Mouse (Mus musculus) inflammation-experienced regulatory T-cells (primary cell): ENCODE data around the gene Cox15. TPM values are rescaled to one million over a fixed set of nuclear protein-coding genes. Genes with fewer than 3 reads are reported as not detected.

Experiments
- polyA plus RNA-seq, 2 experiments: library from polyadenylated mRNA; unstranded; fragments of 100-300 nt; shearing (Covaris generic); gene quantifications; one replicate each; pipeline ENCODE4 v1.2.1; 2017

Gene Cox15
- polyA plus RNA-seq: 10 to 100 TPM; 26.7 to 41.3 TPM

DNA sequence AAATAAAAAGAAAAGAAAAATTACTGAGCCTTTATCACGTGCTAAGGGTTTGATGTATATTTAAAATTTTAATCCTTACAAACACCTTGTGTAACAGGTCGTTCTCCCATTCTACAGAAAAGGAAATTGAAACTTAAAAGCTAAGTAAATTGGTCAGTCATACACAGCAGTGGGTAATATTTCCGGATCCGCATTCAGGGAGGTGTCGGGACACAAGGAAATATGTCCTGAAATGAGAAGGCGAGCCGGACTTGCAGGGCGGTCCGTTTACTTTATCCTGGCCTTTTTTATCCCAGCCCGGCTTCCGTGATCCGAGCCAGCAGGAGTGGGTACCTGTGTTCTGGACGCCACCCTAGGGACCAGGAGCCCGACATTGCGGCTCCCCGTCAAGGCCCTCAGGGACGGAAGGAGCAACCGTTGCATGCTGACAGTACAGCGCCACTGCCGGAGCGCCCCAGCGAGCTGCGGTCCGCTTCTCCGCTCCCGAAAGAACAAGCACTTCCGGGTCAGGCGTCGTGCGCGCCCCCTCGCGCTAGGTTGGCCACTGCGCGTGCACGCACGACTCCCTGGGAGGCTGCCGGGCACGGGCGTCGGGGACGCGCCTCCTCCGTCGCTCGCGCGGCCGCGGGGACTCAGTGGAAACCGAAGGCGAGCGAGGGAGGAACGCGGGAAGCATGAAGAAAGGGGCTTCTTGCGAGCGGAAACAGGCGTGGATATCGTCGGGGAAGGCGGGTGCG is at the start of gene Cox15, which contains the start of gene Cutc:
Gene Cox15 (minus strand): TSS at position 512 of the 737 bp plus-strand sequence.
Gene Cutc (plus strand): TSS at position 508 of the 737 bp plus-strand sequence.

GRCm38 (mm10) chr19:43781980-43782379 is 29.2 kb upstream of the Cox15 start, which contains the start of gene Abcc2:
Gene Abcc2 (plus strand): TSS chr19:43782192.

DNA sequence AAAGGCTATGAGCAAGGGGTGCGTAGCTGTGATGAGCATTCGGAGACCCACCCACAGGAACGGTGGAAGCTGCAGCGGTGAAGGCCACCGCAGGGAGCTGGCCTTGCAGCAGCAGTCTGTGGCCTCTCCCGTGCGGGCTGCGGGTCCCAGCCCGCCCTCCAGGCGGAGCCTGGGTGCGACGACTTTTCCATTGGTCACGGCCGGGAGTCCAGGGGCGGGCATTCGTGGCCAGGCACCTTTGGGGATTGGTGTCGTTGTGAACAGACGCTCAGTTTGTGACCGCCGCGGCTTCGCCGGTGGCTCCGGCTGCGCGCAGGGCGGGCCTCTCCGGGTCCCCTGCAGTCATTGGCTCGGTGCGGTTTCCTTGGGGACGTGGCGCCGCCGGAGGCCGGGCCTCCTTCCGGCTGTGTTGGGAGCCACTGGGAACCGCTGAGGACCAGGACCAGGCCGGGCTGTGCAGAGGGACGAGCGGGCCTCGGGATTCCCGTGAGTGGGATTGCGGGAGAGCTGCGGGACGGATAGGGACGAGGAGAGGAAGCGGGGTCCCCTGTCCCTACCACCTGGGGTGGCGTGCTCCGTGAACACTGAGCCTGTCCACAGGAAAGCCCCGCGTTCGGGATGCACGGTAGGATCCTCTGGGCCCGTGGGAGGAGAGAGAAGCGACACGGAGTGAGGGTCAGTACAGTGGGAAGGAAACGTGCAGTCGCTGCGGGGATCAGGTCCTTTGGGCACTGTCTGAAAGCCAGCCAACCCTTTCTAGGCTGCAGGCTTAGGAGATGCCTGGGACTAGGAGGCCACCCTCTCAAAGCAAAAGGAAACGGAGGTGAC is 63.2 kb downstream of the Cox15 start, which contains the start of gene Entpd7:
Gene Entpd7 (plus strand): TSS at position 254 of the 828 bp plus-strand sequence.

Other genes with a start within 250 kb of the Cox15 start
- gene Got1, start 228.4 kb downstream of the Cox15 start, polyA plus RNA-seq: 10 to 100 TPM; 37.9 to 45.6 TPM
- gene Nkx2-3, start 140.7 kb downstream of the Cox15 start, polyA plus RNA-seq: not detected
- gene Slc25a28, start 78.1 kb downstream of the Cox15 start, polyA plus RNA-seq: 10 to 100 TPM; 36.3 to 37.5 TPM
- 1 to 10 TPM; 5.4 to 5.8 TPM for gene Entpd7, start 63.3 kb downstream of the Cox15 start, polyA plus RNA-seq
- gene Cutc, start within 50 bp of the Cox15 start, polyA plus RNA-seq: 10 to 100 TPM; 14.5 to 21.5 TPM
- gene Abcc2, start 29.2 kb upstream of the Cox15 start, polyA plus RNA-seq: 1 to 10 TPM in 1 of 2 experiments, under 1 TPM in 1; 0.08 to 1.1 TPM
- gene Dnmbp, start 187.2 kb upstream of the Cox15 start, polyA plus RNA-seq: 10 to 100 TPM in 1 of 2 experiments, 1 to 10 TPM in 1; 7.0 to 10.1 TPM
- under 1 TPM in 1 of 2 experiments, not detected in 1; 0.44 TPM for gene Cpn1, start 233.6 kb upstream of the Cox15 start, polyA plus RNA-seq